ENCODE assay signal across 15 mouse cellular contexts in genomic region chr6:127276362-127276761, GRCm38 (mm10).
"Had no signal": no experiment of that assay in that cellular context is flagged by ENCODE, and none has a peak within 500 bp of the region (broad histone marks: within the 10 kb centered on the region; RNA-seq: fewer than 3 reads in every experiment).

No protein-coding gene starts in this region.

- DNase-seq: retina, postnatal 1 day; right cerebral cortex, adult 18-20 months; right cerebral cortex, postnatal 14 days; right cerebral cortex, postnatal 25 days; right cerebral cortex, postnatal 4 days; spleen, adult 18-20 months; thymus, adult 18-20 months; thymus, adult 2 months; thymus, postnatal 14 days; thymus, postnatal 25 days; thymus, postnatal 36 days; thymus, postnatal 4 days had no signal

- H3K9me3 ChIP-seq: neural tube, embryonic 15.5 days; stomach, embryonic 15.5 days had no signal

- H3K27me3 ChIP-seq: neural tube, embryonic 15.5 days; stomach, embryonic 15.5 days had no signal

- H3K4me2 ChIP-seq: neural tube, embryonic 15.5 days; stomach, embryonic 15.5 days had no signal

- H3K9ac ChIP-seq: neural tube, embryonic 15.5 days; stomach, embryonic 15.5 days had no signal

- H3K36me3 ChIP-seq: neural tube, embryonic 15.5 days; stomach, embryonic 15.5 days had no signal

- H3K4me1 ChIP-seq: neural tube, embryonic 15.5 days had no signal

- H3K4me3 ChIP-seq: neural tube, embryonic 15.5 days; stomach, embryonic 15.5 days had no signal

- H3K27ac ChIP-seq: neural tube, embryonic 15.5 days; stomach, embryonic 15.5 days; stomach, postnatal 0 days had no signal
